Comparison of ENCODE assay signal across 11 mouse cellular contexts in genomic region chr7:100815900-100816570, GRCm38 (mm10). TPM values are rescaled to one million over a fixed set of nuclear protein-coding genes. Genes with fewer than 3 reads are reported as not detected.
DNase-seq lines count a peak whose midpoint lies in the region; ATAC-seq and TF ChIP-seq lines count a peak whose summit lies in the region.
"Had no signal": no experiment of that assay in that cellular context is flagged by ENCODE, and none has a peak within 500 bp of the region (broad histone marks: within the 10 kb centered on the region; RNA-seq: fewer than 3 reads in every experiment).

No protein-coding gene starts in this region.

- no peak for TF ChIP-seq CTCF in layer of hippocampus, adult 2 months (conservative IDR thresholded peaks at IDR 0.05)
- no peak for TF ChIP-seq CTCF in midbrain, postnatal 0 days (IDR thresholded peaks at IDR 0.05)

- no peaks in the 10 kb centered on the region for H3K9me3 ChIP-seq in midbrain, postnatal 0 days (ENCODE audit: low read length)
- H3K9me3 ChIP-seq: liver, embryonic 15.5 days had no signal

- WGBS in midbrain, postnatal 0 days, result 22% methylated on average over 8 of the region's 8 CpGs

- ATAC-seq in midbrain, postnatal 0 days (ENCODE audit: low FRiP score), result peak; percentile 73

- intact Hi-C loops in heart, postnatal 10 days (cut with DNase I), result loop anchor here (5.0 kb wide), 1 partner anchor 129 kb away; no protein-coding TSS in a partner anchor

- H3K36me3 ChIP-seq in midbrain, postnatal 0 days (ENCODE audit: insufficient read depth, low read length), result peaks cover 3% of the 10 kb centered on the region; the same call in 1 of the 2 replicates
- H3K36me3 ChIP-seq: liver, embryonic 15.5 days had no signal

- DNase-seq in layer of hippocampus, adult 2 months (ENCODE audit: low spot score in 2 of 2), result no peak
- DNase-seq in layer of hippocampus, adult 9-11 months, result no peak
- peak; percentile 40 for DNase-seq in embryo, embryonic 11 days
- DNase-seq in heart, postnatal 10 days, result peak; percentile 45 to 60
- peak; percentile 30 for DNase-seq in midbrain, postnatal 0 days (ENCODE audit: low spot score)
- DNase-seq in c-Kit-positive CD71-positive TER-119-positive erythroid progenitor cells, embryonic 14.5 days (ENCODE audit: low spot score), result no peak
- DNase-seq in cerebellum, adult 11 months, result no peak
- DNase-seq in urinary bladder, postnatal 4 days (ENCODE audit: low spot score in 2 of 2), result no peak
- DNase-seq: adrenal gland, adult 2 months; kidney, adult 18-20 months had no signal

- no peak overlapping the region for H3K9ac ChIP-seq in midbrain, postnatal 0 days (replicated peaks; ENCODE audit: low read length, poor library complexity, severe bottlenecking)
- H3K9ac ChIP-seq: liver, embryonic 15.5 days had no signal

- H3K4me3 ChIP-seq in layer of hippocampus, adult 2 months, result no peak overlapping the region
- H3K4me3 ChIP-seq in midbrain, postnatal 0 days (ENCODE audit: low read depth, low read length), result no peak overlapping the region
- H3K4me3 ChIP-seq: liver, embryonic 15.5 days had no signal

- H3K4me2 ChIP-seq in midbrain, postnatal 0 days (ENCODE audit: low read depth, low read length, poor library complexity, severe bottlenecking), result no peak overlapping the region
- H3K4me2 ChIP-seq: liver, embryonic 15.5 days had no signal

- H3K27ac ChIP-seq in layer of hippocampus, adult 2 months, result peak overlapping the region; percentile 63
- no peak overlapping the region for H3K27ac ChIP-seq in midbrain, postnatal 0 days (ENCODE audit: low read depth, low read length)
- H3K27ac ChIP-seq: liver, embryonic 15.5 days had no signal

- H3K4me1 ChIP-seq in midbrain, postnatal 0 days (ENCODE audit: insufficient read depth, low read length), result peaks cover 10% of the 10 kb centered on the region; the same call in 1 of the 2 replicates

- H3K27me3 ChIP-seq in midbrain, postnatal 0 days (ENCODE audit: insufficient read depth, low read length), result no peaks in the 10 kb centered on the region
- H3K27me3 ChIP-seq: liver, embryonic 15.5 days had no signal

RNA-seq across cellular contexts. Expression of gene Relt, which starts 47.2 kb away (rescaled TPM):
- total RNA-seq in layer of hippocampus, adult 2 months (2021), result 10 to 100 TPM; 11.2 to 13.2 TPM
- 1 to 10 TPM; 4.0 to 4.6 TPM for total RNA-seq in heart, postnatal 10 days (2021)
- 7.8 and 9.0 TPM in 2 replicates for total RNA-seq in midbrain, postnatal 0 days (2014; rRNA removed)
- polyA plus RNA-seq in midbrain, postnatal 0 days (2015; fragmentation: Nextera tagmentation; extraction: Ambion mirVana), result 5.1 and 5.3 TPM in 2 replicates

Comparison
In these comparisons a context has a peak if more than half of its experiments do, and no peak if none do; other contexts are left out.
1. DNase-seq: peak in embryo, embryonic 11 days (single experiment), heart, postnatal 10 days (2 of 2) and midbrain, postnatal 0 days (single experiment); none in layer of hippocampus, adult 2 months (0 of 2), layer of hippocampus, adult 9-11 months (single experiment), c-Kit-positive CD71-positive TER-119-positive erythroid progenitor cells, embryonic 14.5 days (single experiment), cerebellum, adult 11 months (single experiment) and urinary bladder, postnatal 4 days (0 of 2).